Mouse (Mus musculus) spleen, postnatal 4 days (tissue): ENCODE data around the gene Wdr74.

ENCODE experiments used
- DNase-seq, 2 experiments: peaks; one replicate each; pipeline ENCODE4 v3.0.0; 2022; ENCODE audit warnings: low spot score in 2 of 2

The Wdr74 gene

DNA sequence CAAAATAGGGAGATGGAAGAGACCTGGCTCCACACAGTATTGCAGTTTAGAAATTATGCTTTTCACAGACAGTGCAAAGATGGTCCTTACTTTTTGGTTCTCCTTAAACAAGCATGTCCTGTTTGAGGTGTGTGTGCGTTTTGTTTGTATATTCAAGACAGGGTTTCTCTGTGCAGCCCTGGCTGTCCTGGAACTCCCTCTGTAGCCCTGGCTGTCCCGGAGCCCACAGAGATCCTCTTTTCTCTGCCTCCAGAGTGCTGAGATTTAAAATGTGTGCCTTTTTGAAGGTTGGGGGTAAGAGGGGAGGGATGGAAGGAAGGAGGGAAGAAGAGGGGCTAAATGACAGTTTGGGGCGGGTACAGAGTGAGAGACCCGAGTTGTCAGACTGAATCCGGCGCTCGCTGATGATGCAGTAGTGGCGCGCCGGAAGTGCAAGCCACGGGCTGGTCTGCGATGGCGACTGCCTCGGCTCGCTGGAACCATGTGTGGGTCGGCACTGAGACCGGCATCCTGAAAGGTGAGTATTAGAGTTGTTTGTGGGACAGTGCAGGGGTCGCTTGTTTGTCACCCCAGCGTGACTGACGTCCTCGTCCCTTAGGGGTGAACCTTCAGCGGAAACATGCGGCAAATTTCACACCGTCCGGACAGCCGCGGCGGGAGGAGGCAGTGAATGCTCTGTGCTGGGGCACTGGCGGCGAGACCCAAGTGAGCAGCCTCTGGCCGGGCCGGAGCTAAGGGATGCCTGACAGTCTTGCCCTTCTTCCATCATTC, at the start of gene Wdr74:
Wdr74 (plus strand) TSS at position 439 of the 771 bp plus-strand sequence.
- DNase-seq = peak; percentile 87 to 94

DNA sequence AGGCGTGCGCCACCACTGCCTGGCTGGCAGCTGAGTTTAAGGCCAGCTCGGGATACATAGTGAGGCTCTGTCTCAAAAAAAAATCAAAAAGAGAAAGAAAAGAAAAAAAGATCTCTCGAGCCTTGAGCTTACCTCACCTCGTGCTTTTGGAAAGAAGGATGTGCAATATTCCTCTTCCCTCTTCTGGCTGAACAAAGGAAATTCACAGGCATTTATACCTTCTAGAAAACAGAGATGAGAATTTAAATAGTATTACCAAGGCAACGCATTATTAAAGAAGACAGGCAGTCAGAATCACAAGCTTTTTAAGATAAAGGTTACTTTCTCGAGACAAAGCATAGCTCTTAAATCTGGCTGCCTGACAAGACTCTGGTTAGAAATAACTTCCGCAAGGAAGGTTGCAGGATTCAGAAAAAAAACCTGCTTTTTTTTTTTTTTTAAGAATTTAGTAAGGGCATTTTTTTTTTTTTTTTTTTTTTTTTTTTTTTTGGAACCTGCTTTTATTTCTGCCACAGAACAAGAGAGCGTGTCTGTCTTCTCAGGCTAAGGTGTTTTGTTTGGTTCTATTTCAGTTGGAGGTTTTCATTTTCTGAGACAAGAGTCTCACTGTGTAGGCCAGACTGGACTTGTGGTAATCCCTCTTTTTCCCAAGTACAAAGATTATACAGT, 43.6 kb upstream of the Wdr74 start:
- no peak for DNase-seq

DNA sequence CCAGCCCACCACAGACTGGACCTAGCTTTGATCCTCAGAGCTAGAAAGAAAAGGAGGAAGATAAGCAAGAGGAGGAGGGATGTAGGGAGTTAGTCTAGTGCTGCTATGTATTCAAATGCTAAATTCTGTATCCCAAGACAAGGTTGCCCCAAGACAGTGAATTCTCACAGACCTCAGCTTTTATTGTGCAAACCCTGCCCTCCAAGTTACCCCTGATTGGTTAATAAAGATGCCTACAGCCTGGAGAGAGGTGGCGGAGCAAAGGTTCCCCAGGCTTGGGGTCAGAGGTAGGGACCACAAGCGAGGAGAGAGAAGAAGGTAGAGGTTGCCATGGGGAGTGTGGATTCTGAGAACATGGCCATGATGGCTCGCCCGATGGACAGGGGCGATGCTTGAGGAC, 42.9 kb upstream of the Wdr74 start:
- no peak for DNase-seq

DNA sequence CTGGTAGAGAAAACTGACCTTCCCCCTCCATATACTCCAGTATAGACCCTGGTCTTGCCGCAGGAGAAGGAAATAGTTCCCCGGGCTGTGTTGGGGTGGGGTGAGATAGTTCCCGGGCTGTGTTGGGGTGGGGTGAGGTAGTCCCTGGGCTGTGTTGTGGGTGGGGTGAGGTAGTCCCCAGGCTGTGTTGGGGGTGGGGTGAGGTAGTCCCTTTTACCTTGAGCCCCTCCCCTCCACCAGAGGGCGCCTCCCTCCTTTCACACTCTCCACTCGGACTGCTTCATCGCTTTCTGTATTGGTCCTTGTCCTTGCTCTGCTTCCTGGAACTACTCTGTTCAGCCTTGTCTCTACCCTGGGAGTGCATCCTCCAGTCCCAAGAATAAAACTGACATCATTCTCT, 40.3 kb upstream of the Wdr74 start:
- peak; percentile 64 to 86 for DNase-seq

DNA sequence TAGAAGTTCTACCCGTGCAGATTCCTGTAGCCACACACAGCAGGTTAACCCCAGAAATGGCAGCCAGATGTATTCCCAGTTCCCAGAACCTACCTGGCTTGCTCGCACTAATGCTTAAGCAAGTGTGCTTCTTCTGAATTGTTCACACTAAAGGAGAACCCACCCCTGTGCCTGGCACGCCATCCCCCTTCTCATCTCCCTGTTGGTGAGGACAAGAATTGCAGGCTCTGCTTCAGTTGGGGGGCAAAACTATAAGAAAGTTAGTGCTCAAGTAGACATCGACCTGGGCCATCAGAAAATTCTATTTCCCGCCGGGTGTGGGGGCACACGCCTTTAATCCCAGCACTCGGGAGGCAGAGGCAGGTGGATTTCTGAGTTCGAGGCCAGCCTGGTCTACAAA, 36.0 kb upstream of the Wdr74 start:
- no peak for DNase-seq

DNA sequence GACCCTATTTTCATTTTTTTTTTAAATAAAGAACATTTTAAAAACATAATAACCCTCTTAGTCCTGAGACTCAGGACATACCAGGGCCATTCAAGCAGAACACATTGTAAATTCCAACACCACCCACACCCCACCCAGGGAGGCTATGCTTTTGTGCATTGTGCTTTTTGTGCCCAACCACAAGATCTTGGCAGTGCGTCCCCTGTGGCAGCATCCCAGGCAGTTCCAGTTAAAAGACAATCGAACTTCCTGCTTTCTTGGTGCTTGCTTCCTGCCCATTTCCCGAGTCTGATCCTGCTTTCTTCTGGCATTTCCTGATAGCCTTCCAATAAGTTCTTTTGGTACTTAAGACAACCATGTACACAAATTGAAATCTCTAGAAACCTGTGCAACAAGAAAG, 33.2 kb upstream of the Wdr74 start:
- DNase-seq = no peak

DNA sequence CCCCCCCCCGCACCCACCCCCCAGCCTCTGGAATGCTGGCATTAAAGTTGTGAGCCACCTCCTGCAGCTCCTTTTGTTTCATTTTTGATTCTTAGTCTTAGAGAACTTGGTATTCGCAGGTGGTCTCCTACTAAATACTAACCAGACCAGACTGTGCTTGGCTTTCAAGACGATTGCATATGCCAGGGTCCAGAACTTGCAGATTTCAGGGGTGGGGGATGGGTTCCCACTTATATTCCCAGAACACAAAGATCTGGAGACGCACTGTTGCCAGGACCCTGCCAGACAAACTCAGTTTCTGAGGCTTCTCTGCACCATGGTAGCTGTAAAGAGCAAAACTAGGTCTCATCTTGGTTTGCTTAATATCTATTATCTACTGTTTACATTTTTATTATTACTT, 32.1 kb upstream of the Wdr74 start:
- no peak for DNase-seq

DNA sequence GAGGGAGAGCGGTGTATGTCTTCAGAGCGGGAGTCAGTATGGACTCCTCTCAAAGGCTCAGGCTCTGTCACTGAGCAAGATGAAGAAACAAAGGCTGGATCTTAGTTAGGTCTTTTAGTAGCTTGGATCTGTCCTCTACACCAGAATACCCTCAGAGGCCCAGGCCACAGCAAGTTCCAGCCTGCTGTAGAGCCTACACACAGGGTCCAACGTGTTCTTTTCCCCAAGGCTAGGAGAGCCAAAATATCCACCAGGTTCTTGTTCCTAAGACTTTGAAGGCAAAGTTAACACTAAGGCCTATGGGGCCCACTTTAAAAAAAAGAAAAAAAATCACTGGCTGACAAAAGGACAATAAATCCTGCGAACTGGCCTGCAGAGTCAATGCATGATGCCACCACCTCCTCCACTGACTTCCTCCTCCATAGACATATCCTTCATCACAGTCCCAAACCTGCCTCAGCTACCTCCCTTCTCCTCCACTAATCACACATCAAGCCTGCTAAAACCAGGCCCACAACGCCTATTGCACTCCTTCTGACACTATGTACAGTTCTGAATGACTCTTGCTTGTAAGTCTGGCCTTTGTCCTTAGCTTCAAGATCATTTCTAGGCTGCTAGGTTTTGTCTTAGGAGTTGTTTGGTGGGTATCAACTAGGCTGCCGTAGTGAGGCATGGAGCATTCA, 30.5 kb upstream of the Wdr74 start:
- DNase-seq = no peak

DNA sequence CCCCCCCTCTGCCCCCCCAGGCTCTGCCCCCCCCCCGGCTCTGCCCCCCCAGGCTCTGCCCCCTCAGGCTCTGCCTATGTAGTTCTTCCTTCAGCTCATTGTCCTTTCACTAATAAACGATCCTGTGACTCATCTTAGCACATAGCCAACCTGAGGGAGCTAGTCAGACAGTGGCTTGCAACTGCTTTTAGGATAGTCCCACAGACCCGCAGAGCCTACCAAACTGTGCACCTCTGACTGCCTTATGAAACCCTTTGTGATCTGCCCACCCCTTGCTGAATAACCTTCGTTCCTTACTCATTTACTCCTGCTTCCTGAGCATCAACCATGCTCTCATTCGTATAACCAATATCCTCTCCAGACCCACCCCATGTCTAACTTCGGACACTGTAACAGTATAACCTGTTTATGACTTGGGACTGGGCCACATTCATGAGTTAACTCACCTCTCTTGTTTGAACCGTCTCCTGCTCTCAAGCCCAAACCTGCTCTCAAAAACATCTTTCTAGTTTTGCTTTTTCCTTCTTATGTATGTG, 29.4 kb upstream of the Wdr74 start:
- no peak for DNase-seq

DNA sequence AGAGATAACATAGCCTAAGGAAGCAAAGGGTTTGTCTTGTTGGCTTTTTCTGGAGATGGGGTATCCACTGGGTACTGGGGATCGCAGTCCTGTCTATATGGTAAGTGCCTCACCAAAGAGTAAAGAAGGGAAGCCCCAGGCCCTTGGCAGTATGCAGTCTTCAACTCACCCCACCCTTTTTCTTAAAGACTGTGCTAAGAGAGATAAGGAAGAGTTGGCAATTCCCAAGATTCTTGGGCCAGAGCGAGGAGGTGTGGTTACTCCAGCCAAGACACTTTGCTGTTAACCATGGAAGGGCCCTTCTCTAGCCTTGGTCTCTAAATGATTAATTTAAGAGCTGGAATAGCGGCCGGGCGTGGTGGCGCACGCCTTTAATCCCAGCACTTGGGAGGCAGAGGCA, 28.7 kb upstream of the Wdr74 start:
- DNase-seq = no peak

DNA sequence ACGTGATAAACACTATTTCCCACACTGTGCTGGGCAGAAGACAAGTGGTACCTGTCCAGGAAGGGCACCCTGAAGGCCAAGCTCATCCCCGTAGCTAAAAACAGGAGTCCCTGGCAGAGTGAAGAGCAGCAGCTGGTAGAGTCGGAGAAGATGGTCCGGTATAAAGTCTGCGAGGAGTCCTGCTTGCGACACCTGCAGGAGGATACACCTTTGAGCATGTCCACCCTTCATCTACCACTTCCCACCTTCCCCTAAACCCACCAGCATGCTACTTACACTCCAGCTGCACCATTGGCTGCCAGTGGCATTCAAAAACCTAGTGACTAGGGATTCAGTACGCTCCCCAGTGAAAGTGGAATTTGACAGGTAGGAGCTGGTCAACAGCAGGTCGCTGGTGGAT, 26.7 kb upstream of the Wdr74 start:
- DNase-seq = no peak

DNA sequence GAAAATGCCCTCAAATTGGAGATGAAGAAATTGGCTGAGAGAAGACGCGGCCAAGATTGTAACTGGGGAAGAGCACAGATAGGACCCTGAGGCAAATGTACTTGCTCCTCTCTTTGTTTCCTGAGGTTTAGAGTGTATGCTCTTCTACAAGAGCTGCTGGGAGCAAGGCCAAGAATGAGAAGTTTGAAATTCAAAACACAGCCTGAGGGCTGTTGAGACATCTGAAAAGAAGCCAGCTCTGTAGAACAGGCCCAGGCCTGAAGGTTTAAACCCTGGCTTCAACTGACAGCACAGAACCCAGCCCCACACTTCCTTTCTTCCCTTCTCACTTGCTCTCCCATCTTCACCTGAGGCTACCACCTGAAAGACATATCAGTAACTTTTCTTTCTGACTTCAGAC, 25.6 kb upstream of the Wdr74 start:
- no peak for DNase-seq

DNA sequence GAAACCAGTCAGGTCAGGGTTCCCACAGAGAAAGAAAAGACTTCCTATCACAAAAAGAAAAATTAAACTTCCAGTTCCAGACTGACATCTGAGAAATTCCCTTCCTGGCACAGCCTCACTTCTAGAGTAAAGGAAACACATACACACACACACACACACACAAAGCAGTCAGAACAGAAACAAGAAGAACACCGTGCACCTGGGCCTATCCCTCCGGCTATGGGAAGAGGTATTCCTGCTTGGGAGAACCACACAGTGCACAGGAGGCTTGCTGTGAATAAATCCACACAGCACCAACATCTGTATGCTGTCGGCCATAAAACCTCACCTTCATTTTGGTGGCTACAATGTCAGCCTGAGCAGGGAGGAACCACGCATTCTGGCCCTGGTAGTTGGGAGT, 24.1 kb upstream of the Wdr74 start:
- DNase-seq = no peak

DNA sequence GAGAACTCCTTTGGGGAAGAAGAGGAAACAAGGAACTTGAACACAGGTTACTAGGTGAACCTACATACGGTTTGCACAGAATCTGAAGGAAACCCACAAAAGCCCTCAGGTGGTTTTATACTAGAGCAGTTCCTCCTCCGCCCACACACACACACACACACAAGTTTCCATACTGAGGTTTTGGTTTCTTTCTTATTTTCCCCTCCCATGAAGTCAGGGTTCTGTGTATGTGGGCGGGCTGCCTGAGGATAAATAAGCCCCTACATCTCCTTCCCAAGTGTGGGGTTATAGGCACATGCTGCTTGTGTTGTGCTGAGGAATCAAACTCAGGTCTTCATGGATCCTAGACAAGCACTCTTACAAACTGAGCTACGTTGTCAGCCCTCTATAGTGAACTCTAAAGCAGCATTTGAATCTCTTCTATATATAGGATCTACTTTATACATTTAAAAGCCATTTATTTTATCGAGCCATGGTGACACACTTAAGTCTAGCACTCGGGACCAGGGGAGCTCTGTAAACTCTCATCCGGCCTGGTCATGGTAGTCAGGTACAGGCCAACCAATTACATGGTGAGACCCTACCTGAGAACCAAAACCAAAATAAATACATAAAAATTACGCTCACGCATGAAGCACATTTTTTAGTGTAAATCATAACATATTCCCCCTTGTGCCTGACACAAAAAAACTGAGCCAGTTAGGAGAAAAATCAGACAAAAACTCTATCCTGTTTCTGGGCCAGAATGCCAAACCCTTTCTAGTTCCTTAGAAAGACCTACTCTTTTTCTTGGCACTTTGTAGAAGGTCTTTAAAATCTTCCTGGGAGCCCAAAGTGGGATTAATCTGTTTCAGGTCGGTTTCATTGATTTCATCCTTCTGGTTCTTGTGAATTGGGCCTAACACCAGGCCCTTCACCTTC, 23.4 kb upstream of the Wdr74 start:
- no peak for DNase-seq

DNA sequence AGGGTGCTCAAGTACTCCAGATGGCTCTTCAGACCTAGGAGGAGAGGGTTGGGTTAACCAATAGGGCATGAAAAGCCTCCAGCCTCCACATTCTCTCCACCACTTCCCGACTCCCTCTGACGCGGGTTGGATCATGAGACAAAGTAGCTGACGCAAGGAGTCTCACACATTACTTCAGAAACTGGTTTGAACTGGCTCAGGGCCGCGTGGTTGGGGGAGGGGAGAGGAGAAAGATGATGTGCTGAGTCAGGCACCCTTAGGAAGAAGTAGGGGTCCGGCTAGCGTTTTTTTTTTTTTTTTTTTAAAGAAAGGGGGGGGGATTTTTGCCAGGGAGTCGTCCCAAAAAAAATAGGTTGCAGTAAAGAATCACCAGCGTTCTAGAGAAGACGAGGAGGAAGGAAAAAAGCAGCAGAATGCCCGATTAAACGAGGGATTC, 22.7 kb upstream of the Wdr74 start:
- DNase-seq = peak; percentile 75 to 85

DNA sequence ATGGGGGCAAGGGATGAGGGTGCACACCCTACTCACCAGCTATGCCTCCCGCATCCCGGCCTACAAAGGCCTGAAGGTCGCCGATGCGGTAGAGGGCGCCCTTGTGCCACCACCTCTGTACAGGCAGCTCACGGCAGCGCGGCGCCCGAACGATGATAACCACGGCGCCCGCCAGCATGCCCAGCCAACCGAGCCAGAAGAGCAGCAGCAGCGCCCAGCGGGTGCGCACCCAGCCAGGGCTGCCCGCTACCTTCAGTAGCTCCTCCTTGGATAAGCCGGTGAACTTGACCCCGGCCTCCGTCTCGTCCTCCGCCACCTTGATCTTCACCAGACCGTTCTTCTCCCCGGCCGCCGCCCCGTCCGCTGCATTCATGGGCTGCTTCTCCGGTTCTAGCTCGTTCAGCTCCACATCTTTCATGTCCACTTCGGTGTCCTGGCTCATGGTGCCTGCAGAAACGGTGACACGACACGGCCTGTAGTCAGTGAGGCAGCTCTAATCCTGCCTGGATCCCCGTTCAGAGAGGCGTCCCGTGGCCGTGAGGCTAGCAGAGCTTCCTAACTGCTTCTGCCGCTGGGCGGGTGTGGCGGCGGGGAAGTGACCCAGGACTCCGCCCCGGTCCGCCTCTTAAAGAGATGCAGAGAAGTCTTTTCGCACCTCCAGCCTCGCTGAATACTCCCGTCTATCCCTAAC, 22.2 kb upstream of the Wdr74 start:
- DNase-seq = peak; percentile 97 to 99

DNA sequence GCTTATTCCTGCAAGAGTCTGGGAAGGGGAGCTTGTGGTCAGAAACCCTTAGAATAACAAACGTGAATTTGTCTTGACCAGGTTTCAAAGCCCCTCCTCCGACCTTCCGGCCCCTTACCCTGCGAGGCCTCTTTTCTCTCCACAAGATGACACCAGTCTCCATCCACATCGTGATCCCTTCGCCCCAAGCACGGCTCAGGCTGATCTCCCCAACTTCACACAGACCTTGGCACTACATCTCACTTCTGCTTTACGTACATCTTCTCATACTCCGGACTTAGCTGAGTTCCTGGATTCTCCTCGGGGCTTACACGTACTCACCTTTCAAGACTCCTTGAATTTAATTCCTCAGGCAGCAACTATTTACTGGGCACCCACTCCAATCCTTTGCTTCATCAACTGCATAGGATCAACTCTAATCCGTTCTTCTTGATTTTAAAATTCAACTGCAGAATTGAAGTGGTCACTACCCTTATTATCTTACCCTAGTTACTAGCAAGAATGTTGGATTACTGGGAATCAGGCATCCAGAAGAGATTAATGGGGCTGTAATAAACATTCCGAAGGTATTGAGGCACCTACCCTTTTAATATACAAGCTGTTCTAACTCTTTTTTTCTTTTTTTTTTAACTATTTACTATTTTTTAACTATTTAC, 21.5 kb upstream of the Wdr74 start:
- no peak for DNase-seq

DNA sequence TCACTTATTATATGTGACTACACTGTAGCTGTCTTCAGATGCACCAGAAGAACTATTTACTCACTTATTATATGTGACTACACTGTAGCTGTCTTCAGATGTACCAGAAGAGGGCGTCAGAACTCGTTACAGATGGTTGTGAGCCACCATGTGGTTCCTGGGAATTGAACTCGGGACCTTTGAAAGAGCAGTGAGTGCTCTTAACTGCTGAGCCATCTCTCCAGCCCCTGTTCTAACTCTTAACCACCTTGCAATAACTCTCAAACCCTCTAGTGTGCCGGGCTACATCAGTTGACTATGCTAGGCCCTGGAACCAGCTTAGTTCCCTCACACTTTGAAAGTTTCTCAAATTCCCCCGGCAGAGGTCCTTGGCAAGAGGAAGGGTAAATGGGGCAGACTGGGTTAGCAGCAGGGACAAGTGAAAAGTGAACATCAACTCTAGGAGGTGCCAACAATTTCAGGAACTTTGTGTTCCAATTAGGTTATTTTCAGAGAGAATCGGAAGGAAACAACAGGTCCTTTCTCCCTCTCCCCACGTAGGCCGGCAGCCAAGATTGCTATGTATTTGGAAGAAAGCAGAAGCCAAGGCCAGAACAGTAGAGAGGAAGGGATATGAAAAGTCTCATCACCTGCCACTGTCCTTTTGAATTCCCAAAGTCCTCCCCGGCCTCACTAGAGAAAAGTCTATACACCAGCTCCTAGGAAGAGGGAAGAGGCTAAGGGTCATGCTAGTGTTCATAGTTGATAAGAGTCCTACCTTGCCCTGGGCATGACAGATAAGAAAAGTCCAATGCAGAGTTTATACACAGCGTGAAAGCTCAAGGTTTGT, 20.8 kb upstream of the Wdr74 start:
- DNase-seq = peak; percentile 58 to 69
